Mouse (Mus musculus): ENCODE data around the gene Yjefn3. TPM values are rescaled to one million over a fixed set of nuclear protein-coding genes. Genes with fewer than 3 reads are reported as not detected.

Yjefn3 gene
- polyA plus RNA-seq, 1 experiment from 2014 or later = 4.4 TPM

- Histone ChIP-seq H3K4me1 (replicated peaks; ENCODE audit: control insufficient read depth, insufficient read depth, low read length) (peaks cover 14% of the 10 kb centered on the region; the same call in 1 of the 2 replicates), H3K36me3 (ENCODE audit: control insufficient read depth, insufficient read depth, low read length) (no peaks in the 10 kb centered on the region), H3K9me3 (ENCODE audit: control insufficient read depth, low read length) (no peaks in the 10 kb centered on the region), H3K9ac (ENCODE audit: low read length) (no peak overlapping the region), H3K4me3 (ENCODE audit: low read depth, low read length) (0 out of 2 replicates have a peak overlapping the region, but pooled peaks have one; percentile 32), H3K27me3 (ENCODE audit: control insufficient read depth, insufficient read depth, low read length) (peaks cover 67% of the 10 kb centered on the region), H3K27ac (ENCODE audit: low read depth, low read length) (no peak overlapping the region), H3K4me2 (ENCODE audit: low read depth, low read length, severe bottlenecking) (0 out of 2 replicates have a peak overlapping the region, but pooled peaks have one; percentile 11)
- DNase-seq (ENCODE audit: low spot score) (peak; percentile 56), ATAC-seq (replicated peaks; ENCODE audit: low FRiP score) (no peak)
- WGBS = 15% methylated on average over 35 of the region's 37 CpGs
Measured at GRCm38 (mm10) chr8:69880841-69881240, 21.7 kb downstream of the Yjefn3 start.

DNA sequence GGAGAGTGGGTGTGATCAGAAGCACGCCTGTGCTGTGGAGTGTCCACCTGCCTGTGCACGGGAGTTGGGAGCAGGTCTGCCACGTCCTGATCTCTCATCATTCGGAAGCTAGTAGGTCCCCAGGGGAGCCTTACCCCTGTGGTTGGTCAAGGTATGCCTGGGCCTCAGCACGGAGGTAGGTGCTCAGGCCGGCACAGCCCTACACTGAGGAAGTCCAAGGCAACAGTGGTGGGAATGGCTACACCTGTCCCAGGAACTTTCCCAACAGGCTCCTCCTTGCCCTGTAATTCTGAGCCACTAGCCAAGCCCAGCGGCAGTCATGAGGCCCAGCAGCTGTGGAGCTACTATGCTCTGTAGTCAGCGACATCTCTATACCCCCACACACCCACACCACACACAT lies 22.8 kb downstream of the Yjefn3 start:
- Histone ChIP-seq H3K4me3 (ENCODE audit: low read depth, low read length) (no peak overlapping the region), H3K4me2 (ENCODE audit: low read depth, low read length, severe bottlenecking) (no peak overlapping the region), H3K9ac (ENCODE audit: low read length) (no peak overlapping the region), H3K36me3 (ENCODE audit: control insufficient read depth, insufficient read depth, low read length) (no peaks in the 10 kb centered on the region), H3K9me3 (ENCODE audit: control insufficient read depth, low read length) (no peaks in the 10 kb centered on the region), H3K4me1 (replicated peaks; ENCODE audit: control insufficient read depth, insufficient read depth, low read length) (peaks cover 12% of the 10 kb centered on the region; the same call in 1 of the 2 replicates), H3K27me3 (ENCODE audit: control insufficient read depth, insufficient read depth, low read length) (peaks cover 56% of the 10 kb centered on the region), H3K27ac (ENCODE audit: low read depth, low read length) (no peak overlapping the region)
- DNase-seq (ENCODE audit: low spot score) (no peak), ATAC-seq (replicated peaks; ENCODE audit: low FRiP score) (no peak)
- 68% methylated on average over 8 of the region's 8 CpGs for WGBS

DNA sequence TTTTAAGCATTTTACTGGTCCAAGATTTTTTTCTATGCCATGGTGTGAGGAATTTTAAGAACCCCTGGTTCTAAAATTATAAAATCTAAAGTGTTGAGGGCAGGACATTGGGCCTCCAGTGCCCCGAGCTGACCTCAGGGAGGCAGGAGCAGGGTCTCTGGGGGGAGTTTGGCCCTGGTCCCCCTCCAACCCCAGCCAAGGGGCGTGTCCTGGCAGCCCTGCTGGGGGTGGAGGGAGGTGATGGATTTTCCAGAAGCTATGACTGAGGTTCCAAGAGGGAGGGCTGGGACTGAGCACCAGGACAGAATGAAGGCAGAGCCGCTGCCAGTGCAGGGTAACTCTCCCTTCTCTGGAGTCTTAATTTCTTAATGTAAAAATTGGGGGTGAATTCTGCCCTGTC lies 24.5 kb downstream of the Yjefn3 start:
- Histone ChIP-seq H3K4me3 (ENCODE audit: low read depth, low read length) (no peak overlapping the region), H3K9me3 (ENCODE audit: control insufficient read depth, low read length) (no peaks in the 10 kb centered on the region), H3K4me2 (ENCODE audit: low read depth, low read length, severe bottlenecking) (no peak overlapping the region), H3K9ac (ENCODE audit: low read length) (no peak overlapping the region), H3K36me3 (ENCODE audit: control insufficient read depth, insufficient read depth, low read length) (no peaks in the 10 kb centered on the region), H3K27me3 (ENCODE audit: control insufficient read depth, insufficient read depth, low read length) (peaks cover 39% of the 10 kb centered on the region), H3K27ac (ENCODE audit: low read depth, low read length) (no peak overlapping the region), H3K4me1 (replicated peaks; ENCODE audit: control insufficient read depth, insufficient read depth, low read length) (peaks cover 12% of the 10 kb centered on the region; the same call in 1 of the 2 replicates)
- WGBS = 66% methylated on average over 3 of the region's 3 CpGs
- DNase-seq (ENCODE audit: low spot score) = no peak
- no peak for ATAC-seq (replicated peaks; ENCODE audit: low FRiP score)

GRCm38 (mm10) chr8:69877396-69877795 lies 25.1 kb downstream of the Yjefn3 start:
- H3K27ac ChIP-seq (ENCODE audit: low read depth, low read length) = no peak overlapping the region
- no peak overlapping the region for H3K4me2 ChIP-seq (ENCODE audit: low read depth, low read length, severe bottlenecking)
- H3K36me3 ChIP-seq (ENCODE audit: control insufficient read depth, insufficient read depth, low read length) = no peaks in the 10 kb centered on the region
- WGBS = 85% methylated on average over 4 of the region's 4 CpGs
- peaks cover 33% of the 10 kb centered on the region for H3K27me3 ChIP-seq (ENCODE audit: control insufficient read depth, insufficient read depth, low read length)
- DNase-seq (ENCODE audit: low spot score) (no peak), ATAC-seq (replicated peaks; ENCODE audit: low FRiP score) (no peak)
- H3K9ac ChIP-seq (ENCODE audit: low read length) = no peak overlapping the region
- no peaks in the 10 kb centered on the region for H3K9me3 ChIP-seq (ENCODE audit: control insufficient read depth, low read length)
- H3K4me3 ChIP-seq (ENCODE audit: low read depth, low read length) = no peak overlapping the region
- peaks cover 10% of the 10 kb centered on the region; the same call in 1 of the 2 replicates for H3K4me1 ChIP-seq (replicated peaks; ENCODE audit: control insufficient read depth, insufficient read depth, low read length)

DNA sequence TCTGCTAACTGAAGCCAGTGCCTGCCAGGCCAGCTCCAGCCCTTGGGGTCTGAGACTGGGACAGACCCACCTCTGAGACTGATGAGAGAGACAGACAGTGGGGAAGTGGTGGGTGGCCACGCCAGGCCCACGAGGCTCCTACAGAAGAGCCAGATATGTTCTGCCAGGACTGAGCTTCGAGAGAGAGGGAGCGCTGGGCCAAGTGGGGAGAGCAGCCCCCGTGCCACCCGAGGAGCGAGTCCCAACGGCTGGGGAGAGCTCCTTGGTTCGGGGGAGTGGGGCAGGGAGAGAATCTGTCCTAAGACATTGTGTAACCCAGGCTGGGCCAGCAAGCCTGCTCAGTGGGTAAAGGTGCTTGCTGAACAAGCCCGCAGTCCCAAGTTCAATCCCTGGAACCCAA lies 25.5 kb downstream of the Yjefn3 start:
- DNase-seq (ENCODE audit: low spot score) (no peak), ATAC-seq (replicated peaks; ENCODE audit: low FRiP score) (no peak)
- WGBS = 74% methylated on average over 10 of the region's 10 CpGs
- H3K36me3 ChIP-seq (ENCODE audit: control insufficient read depth, insufficient read depth, low read length) = no peaks in the 10 kb centered on the region
- no peak overlapping the region for H3K4me2 ChIP-seq (ENCODE audit: low read depth, low read length, severe bottlenecking)
- no peak overlapping the region for H3K9ac ChIP-seq (ENCODE audit: low read length)
- H3K4me3 ChIP-seq (ENCODE audit: low read depth, low read length) = no peak overlapping the region
- H3K9me3 ChIP-seq (ENCODE audit: control insufficient read depth, low read length) = no peaks in the 10 kb centered on the region
- no peak overlapping the region for H3K27ac ChIP-seq (ENCODE audit: low read depth, low read length)
- peaks cover 7% of the 10 kb centered on the region; the same call in 1 of the 2 replicates for H3K4me1 ChIP-seq (replicated peaks; ENCODE audit: control insufficient read depth, insufficient read depth, low read length)
- H3K27me3 ChIP-seq (ENCODE audit: control insufficient read depth, insufficient read depth, low read length) = peaks cover 28% of the 10 kb centered on the region

GRCm38 (mm10) chr8:69876097-69876496 lies 26.4 kb downstream of the Yjefn3 start:
- DNase-seq (ENCODE audit: low spot score) = no peak
- peaks cover 20% of the 10 kb centered on the region for H3K27me3 ChIP-seq (ENCODE audit: control insufficient read depth, insufficient read depth, low read length)
- H3K4me3 ChIP-seq (ENCODE audit: low read depth, low read length) = no peak overlapping the region
- no peaks in the 10 kb centered on the region for H3K36me3 ChIP-seq (ENCODE audit: control insufficient read depth, insufficient read depth, low read length)
- no peak for ATAC-seq (replicated peaks; ENCODE audit: low FRiP score)
- no peak overlapping the region for H3K4me2 ChIP-seq (ENCODE audit: low read depth, low read length, severe bottlenecking)
- H3K4me1 ChIP-seq (replicated peaks; ENCODE audit: control insufficient read depth, insufficient read depth, low read length) = 0 out of 2 replicates have a peak, but pooled peaks cover under 1% of the 10 kb centered on the region
- H3K9me3 ChIP-seq (ENCODE audit: control insufficient read depth, low read length) = no peaks in the 10 kb centered on the region
- H3K27ac ChIP-seq (ENCODE audit: low read depth, low read length) = no peak overlapping the region
- no peak overlapping the region for H3K9ac ChIP-seq (ENCODE audit: low read length)
- 43% methylated on average over 10 of the region's 10 CpGs for WGBS

- Histone ChIP-seq H3K9ac (ENCODE audit: low read length) (no peak overlapping the region), H3K9me3 (ENCODE audit: control insufficient read depth, low read length) (no peaks in the 10 kb centered on the region), H3K4me1 (replicated peaks; ENCODE audit: control insufficient read depth, insufficient read depth, low read length) (no peaks in the 10 kb centered on the region), H3K27ac (ENCODE audit: low read depth, low read length) (no peak overlapping the region), H3K27me3 (ENCODE audit: control insufficient read depth, insufficient read depth, low read length) (peaks cover 5% of the 10 kb centered on the region), H3K4me2 (ENCODE audit: low read depth, low read length, severe bottlenecking) (no peak overlapping the region), H3K36me3 (ENCODE audit: control insufficient read depth, insufficient read depth, low read length) (no peaks in the 10 kb centered on the region), H3K4me3 (ENCODE audit: low read depth, low read length) (no peak overlapping the region)
- DNase-seq (ENCODE audit: low spot score) = no peak
- no peak for ATAC-seq (replicated peaks; ENCODE audit: low FRiP score)
- WGBS = 92% methylated on average over 13 of the region's 13 CpGs
Measured at GRCm38 (mm10) chr8:69874654-69875053, 27.9 kb downstream of the Yjefn3 start.

DNA sequence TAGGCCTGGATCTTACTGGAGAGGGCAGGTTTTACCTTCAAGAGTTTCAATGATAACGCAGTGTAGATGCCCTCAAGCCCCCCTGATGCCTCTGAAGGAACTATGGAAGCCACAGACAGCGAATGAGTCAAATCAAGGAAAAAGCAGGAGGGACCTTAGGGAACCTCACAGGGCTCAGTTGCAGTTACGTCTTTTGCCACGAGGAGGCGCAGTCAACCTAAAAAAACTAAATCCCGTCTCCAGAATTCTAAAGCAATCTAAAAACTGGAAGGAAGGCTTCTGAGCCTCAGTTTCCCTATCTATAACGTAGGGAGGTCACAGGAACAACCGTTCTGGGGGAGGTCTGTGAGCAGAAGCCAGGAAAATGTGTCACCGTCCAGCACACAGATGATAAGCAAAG lies 28.4 kb downstream of the Yjefn3 start:
- no peak overlapping the region for H3K9ac ChIP-seq (ENCODE audit: low read length)
- H3K4me3 ChIP-seq (ENCODE audit: low read depth, low read length) = no peak overlapping the region
- H3K27ac ChIP-seq (ENCODE audit: low read depth, low read length) = no peak overlapping the region
- WGBS = 12% methylated on average over 9 of the region's 9 CpGs
- H3K4me2 ChIP-seq (ENCODE audit: low read depth, low read length, severe bottlenecking) = no peak overlapping the region
- H3K4me1 ChIP-seq (replicated peaks; ENCODE audit: control insufficient read depth, insufficient read depth, low read length) = no peaks in the 10 kb centered on the region
- peaks cover under 1% of the 10 kb centered on the region for H3K27me3 ChIP-seq (ENCODE audit: control insufficient read depth, insufficient read depth, low read length)
- no peaks in the 10 kb centered on the region for H3K9me3 ChIP-seq (ENCODE audit: control insufficient read depth, low read length)
- ATAC-seq (replicated peaks; ENCODE audit: low FRiP score) (no peak), DNase-seq (ENCODE audit: low spot score) (peak; percentile 77)
- no peaks in the 10 kb centered on the region for H3K36me3 ChIP-seq (ENCODE audit: control insufficient read depth, insufficient read depth, low read length)

GRCm38 (mm10) chr8:69870907-69871306 lies 31.6 kb downstream of the Yjefn3 start:
- H3K4me3 ChIP-seq (ENCODE audit: low read depth, low read length) = no peak overlapping the region

More at GRCm38 (mm10) chr8:69870907-69871306, 31.6 kb downstream of the Yjefn3 start:
- 92% methylated on average over 6 of the region's 6 CpGs for WGBS
- H3K27me3 ChIP-seq (ENCODE audit: control insufficient read depth, insufficient read depth, low read length) = no peaks in the 10 kb centered on the region
- H3K9me3 ChIP-seq (ENCODE audit: control insufficient read depth, low read length) = no peaks in the 10 kb centered on the region
- H3K4me1 ChIP-seq (replicated peaks; ENCODE audit: control insufficient read depth, insufficient read depth, low read length) = no peaks in the 10 kb centered on the region
- DNase-seq (ENCODE audit: low spot score) (no peak), ATAC-seq (replicated peaks; ENCODE audit: low FRiP score) (no peak)
- no peak overlapping the region for H3K27ac ChIP-seq (ENCODE audit: low read depth, low read length)
- H3K9ac ChIP-seq (ENCODE audit: low read length) = no peak overlapping the region
- H3K36me3 ChIP-seq (ENCODE audit: control insufficient read depth, insufficient read depth, low read length) = no peaks in the 10 kb centered on the region
- H3K4me2 ChIP-seq (ENCODE audit: low read depth, low read length, severe bottlenecking) = no peak overlapping the region
